Mouse (Mus musculus): ENCODE measurements around the gene Fam47e. TPM values are rescaled to one million over a fixed set of nuclear protein-coding genes. Genes with fewer than 3 reads are reported as not detected.
A peak's percentile ranks its signal among the peaks of the same experiment; 100 is the strongest.

Fam47e gene
- polyA plus RNA-seq, 2 experiments, result 1.0 to 1.4 TPM

DNA sequence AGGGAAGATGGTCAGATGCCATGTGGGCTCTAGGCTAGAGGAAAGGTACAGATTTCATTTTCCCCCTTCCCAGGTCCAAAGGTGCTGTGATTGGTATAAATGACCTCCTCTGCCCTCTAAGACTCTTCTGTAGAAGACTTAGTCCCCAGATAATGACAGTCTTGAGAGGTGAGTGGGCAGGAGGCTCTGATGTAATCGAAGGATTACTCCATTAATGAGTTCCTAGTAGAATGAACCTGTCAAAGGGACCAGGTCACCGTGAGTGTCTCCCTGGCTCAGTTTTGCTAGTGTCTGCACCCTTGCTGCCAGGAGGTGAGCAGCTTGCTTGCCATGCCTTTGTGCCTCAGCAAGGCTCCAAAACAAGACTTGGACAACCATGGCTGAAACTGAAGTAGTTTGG lies 2.3 kb upstream of the Fam47e start:
- Histone ChIP-seq H3K9ac (replicated peaks) (no peak overlapping the region), H3K27me3 (ENCODE audit: control insufficient read depth, insufficient read depth, low read length) (no peaks in the 10 kb centered on the region)
- 61% methylated on average over 2 of the region's 2 CpGs for WGBS (ENCODE audit: insufficient replicate concordance)

GRCm38 (mm10) chr5:92553939-92554338 lies 930 bp upstream of the Fam47e start:
- DNase-seq (ENCODE audit: low read depth in 3 of 3, low spot score in 3 of 3) (peak in 1 of 3 experiments; percentile 0), ATAC-seq (ENCODE audit: insufficient read depth) (no peak)
- no peaks in the 10 kb centered on the region for H3K27me3 ChIP-seq (ENCODE audit: control insufficient read depth, insufficient read depth, low read length)
- WGBS (ENCODE audit: insufficient replicate concordance), result 53% methylated on average over 3 of the region's 3 CpGs
- no peaks in the 10 kb centered on the region for H3K36me3 ChIP-seq (replicated peaks; ENCODE audit: control insufficient read depth, insufficient read depth, low read depth)
- H3K4me1 ChIP-seq (replicated peaks; ENCODE audit: control insufficient read depth in 2 of 2, insufficient read depth in 2 of 2, low read length in 1 of 2), result no peaks in the 10 kb centered on the region
- no peak overlapping the region for H3K4me2 ChIP-seq (ENCODE audit: low read depth)
- no peaks in the 10 kb centered on the region for H3K9me3 ChIP-seq (ENCODE audit: control insufficient read depth, low read length)
- H3K27ac ChIP-seq, result no peak overlapping the region
- TF ChIP-seq EP300 (IDR thresholded peaks at IDR 0.05; ENCODE audit: low read depth) (no peak), CTCF (IDR thresholded peaks at IDR 0.05; ENCODE audit: low read depth) (peak; percentile 54; the same call in 1 of the 2 replicates)
- H3K4me3 ChIP-seq (ENCODE audit: insufficient read depth in 1 of 2, low read depth in 2 of 2, low read length in 2 of 2), result no peak overlapping the region
- no peak overlapping the region for H3K9ac ChIP-seq (replicated peaks)

More for the DNA sequence above, 2.3 kb upstream of the Fam47e start:
- no peak overlapping the region for H3K4me3 ChIP-seq (ENCODE audit: insufficient read depth in 1 of 2, low read depth in 2 of 2, low read length in 2 of 2)
- no peak overlapping the region for H3K27ac ChIP-seq
- TF ChIP-seq CTCF (IDR thresholded peaks at IDR 0.05; ENCODE audit: low read depth), result no peak
- DNase-seq (ENCODE audit: low read depth in 3 of 3, low spot score in 3 of 3), result no peak
- ATAC-seq (ENCODE audit: insufficient read depth), result no peak
- no peak overlapping the region for H3K4me2 ChIP-seq (ENCODE audit: low read depth)
- no peaks in the 10 kb centered on the region for H3K36me3 ChIP-seq (replicated peaks; ENCODE audit: control insufficient read depth, insufficient read depth, low read depth)
- no peaks in the 10 kb centered on the region for H3K4me1 ChIP-seq (replicated peaks; ENCODE audit: control insufficient read depth in 2 of 2, insufficient read depth in 2 of 2, low read length in 1 of 2)
- no peaks in the 10 kb centered on the region for H3K9me3 ChIP-seq (ENCODE audit: control insufficient read depth, low read length)

DNA sequence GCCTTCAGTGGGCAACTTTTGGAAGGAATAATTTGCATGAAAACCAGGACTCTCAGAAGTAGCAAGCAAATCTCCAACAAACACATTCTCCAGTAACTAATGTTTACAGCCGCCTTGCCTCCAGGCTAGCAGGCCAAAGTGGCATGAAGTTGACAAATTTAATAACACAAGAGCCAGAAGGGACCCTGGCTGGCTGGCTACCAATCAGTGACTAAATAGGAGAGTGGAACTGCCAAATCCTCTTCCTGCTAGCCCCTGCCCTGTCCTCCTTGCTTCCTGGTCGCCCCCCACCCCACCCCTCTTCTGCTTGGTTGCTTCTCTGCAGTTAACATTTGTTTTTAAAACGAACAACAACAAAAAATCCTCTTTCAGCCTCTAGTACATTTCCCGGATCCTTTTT lies 426 bp upstream of the Fam47e start:
- no peaks in the 10 kb centered on the region for H3K27me3 ChIP-seq (ENCODE audit: control insufficient read depth, insufficient read depth, low read length)
- 57% methylated on average over 4 of the region's 4 CpGs for WGBS (ENCODE audit: insufficient replicate concordance)
- no peak overlapping the region for H3K4me3 ChIP-seq (ENCODE audit: insufficient read depth in 1 of 2, low read depth in 2 of 2, low read length in 2 of 2)
- ATAC-seq (ENCODE audit: insufficient read depth) (no peak), DNase-seq (ENCODE audit: low read depth in 3 of 3, low spot score in 3 of 3) (no peak)
- no peaks in the 10 kb centered on the region for H3K9me3 ChIP-seq (ENCODE audit: control insufficient read depth, low read length)
- TF ChIP-seq CTCF (IDR thresholded peaks at IDR 0.05; ENCODE audit: low read depth) (no peak), EP300 (IDR thresholded peaks at IDR 0.05; ENCODE audit: low read depth) (no peak)
- H3K4me2 ChIP-seq (ENCODE audit: low read depth), result no peak overlapping the region
- no peak overlapping the region for H3K27ac ChIP-seq
- H3K4me1 ChIP-seq (replicated peaks; ENCODE audit: control insufficient read depth in 2 of 2, insufficient read depth in 2 of 2, low read length in 1 of 2), result no peaks in the 10 kb centered on the region
- no peak overlapping the region for H3K9ac ChIP-seq (replicated peaks)
- no peaks in the 10 kb centered on the region for H3K36me3 ChIP-seq (replicated peaks; ENCODE audit: control insufficient read depth, insufficient read depth, low read depth)

DNA sequence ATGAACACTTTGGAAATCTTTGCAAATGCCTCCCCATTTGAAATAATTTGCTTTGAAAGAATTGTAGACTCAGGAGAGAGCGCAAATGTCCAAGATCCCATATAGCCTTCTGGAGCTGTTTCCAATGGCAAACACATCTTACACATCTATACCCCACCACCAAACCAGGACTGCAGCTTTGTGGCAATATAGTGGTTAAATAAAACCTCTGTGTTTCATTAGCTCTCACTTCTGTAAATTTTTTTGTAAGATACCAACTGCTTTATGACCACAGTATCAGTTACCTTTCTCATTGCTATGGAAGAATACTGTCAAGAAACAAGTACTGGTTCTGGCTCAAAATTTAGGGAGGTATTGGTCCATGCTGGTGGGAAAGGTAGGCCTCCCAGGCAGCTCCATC lies 1.0 kb downstream of the Fam47e start:
- TF ChIP-seq EP300 (IDR thresholded peaks at IDR 0.05; ENCODE audit: low read depth) (no peak), CTCF (IDR thresholded peaks at IDR 0.05; ENCODE audit: low read depth) (no peak)
- Histone ChIP-seq H3K9me3 (ENCODE audit: control insufficient read depth, low read length) (no peaks in the 10 kb centered on the region), H3K9ac (replicated peaks) (no peak overlapping the region), H3K4me1 (replicated peaks; ENCODE audit: control insufficient read depth in 2 of 2, insufficient read depth in 2 of 2, low read length in 1 of 2) (no peaks in the 10 kb centered on the region), H3K4me3 (ENCODE audit: insufficient read depth in 1 of 2, low read depth in 2 of 2, low read length in 2 of 2) (no peak overlapping the region), H3K36me3 (replicated peaks; ENCODE audit: control insufficient read depth, insufficient read depth, low read depth) (no peaks in the 10 kb centered on the region), H3K27ac (no peak overlapping the region), H3K27me3 (ENCODE audit: control insufficient read depth, insufficient read depth, low read length) (no peaks in the 10 kb centered on the region), H3K4me2 (ENCODE audit: low read depth) (no peak overlapping the region)
- DNase-seq (ENCODE audit: low read depth in 3 of 3, low spot score in 3 of 3) (no peak), ATAC-seq (ENCODE audit: insufficient read depth) (no peak)
- WGBS (ENCODE audit: insufficient replicate concordance), result 92% methylated on average over 1 of the region's 1 CpGs

- Histone ChIP-seq H3K27ac (no peak overlapping the region), H3K9me3 (ENCODE audit: control insufficient read depth, low read length) (no peaks in the 10 kb centered on the region), H3K4me3 (ENCODE audit: insufficient read depth in 1 of 2, low read depth in 2 of 2, low read length in 2 of 2) (no peak overlapping the region), H3K9ac (replicated peaks) (no peak overlapping the region), H3K36me3 (replicated peaks; ENCODE audit: control insufficient read depth, insufficient read depth, low read depth) (no peaks in the 10 kb centered on the region), H3K4me1 (replicated peaks; ENCODE audit: control insufficient read depth in 2 of 2, insufficient read depth in 2 of 2, low read length in 1 of 2) (no peaks in the 10 kb centered on the region), H3K4me2 (ENCODE audit: low read depth) (no peak overlapping the region), H3K27me3 (ENCODE audit: control insufficient read depth, insufficient read depth, low read length) (no peaks in the 10 kb centered on the region)
- TF ChIP-seq CTCF (IDR thresholded peaks at IDR 0.05; ENCODE audit: low read depth), result no peak
- no peak for TF ChIP-seq EP300 (IDR thresholded peaks at IDR 0.05; ENCODE audit: low read depth)
- no peak for DNase-seq (ENCODE audit: low read depth in 3 of 3, low spot score in 3 of 3)
- 45% methylated on average over 1 of the region's 1 CpGs for WGBS (ENCODE audit: insufficient replicate concordance)
- ATAC-seq (ENCODE audit: insufficient read depth), result no peak
These were observed 2.6 kb downstream of the Fam47e start for GRCm38 (mm10) chr5:92557508-92557907.

All from liver, embryonic 14.5 days (tissue).